Mouse (Mus musculus) B cell, adult (primary cell): ENCODE results near the gene Fhl2. TPM values are rescaled to one million over a fixed set of nuclear protein-coding genes. Genes with fewer than 3 reads are reported as not detected.

Experiments used
- total RNA-seq: library from RNA; stranded (reverse); gene quantifications from 4 replicates; pipeline ENCODE4 v1.2.4, GENCODE M21; 2023; ENCODE audit not compliant: inconsistent age

Fhl2 gene
- 0.66 to 1.1 TPM (median 0.70 TPM) in 3 of 4 replicates, not detected in the other for total RNA-seq

DNA sequence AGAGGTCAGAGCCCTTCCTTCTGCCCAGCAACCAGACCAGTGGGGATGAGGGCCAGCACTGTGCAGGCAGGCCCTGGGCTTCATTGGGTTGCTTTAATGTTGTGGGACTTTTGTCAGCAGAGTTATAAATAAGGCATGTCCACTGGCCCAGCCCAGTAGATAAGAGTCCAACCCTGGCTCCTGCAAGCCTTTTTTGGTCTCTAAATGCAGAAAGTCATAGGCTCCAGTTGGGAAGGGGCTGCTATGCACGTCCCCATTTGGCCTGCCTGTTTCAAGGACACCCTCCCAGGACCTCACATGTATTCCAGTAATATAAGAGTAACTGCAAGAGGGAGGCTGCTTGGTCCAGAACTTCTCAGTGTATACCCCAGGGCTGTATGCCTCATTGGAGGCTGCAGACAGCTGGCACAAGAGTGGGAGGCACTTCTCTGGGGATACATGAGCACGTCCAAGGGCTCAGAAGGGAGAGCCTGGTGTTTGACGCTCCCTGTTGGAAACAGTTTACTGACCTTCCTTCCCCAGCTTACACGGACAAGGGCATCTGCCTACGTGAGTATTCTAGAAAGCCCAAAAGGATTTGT is at the start of gene Fhl2:
Gene Fhl2, minus strand, starts transcription at position 324 of the 581 bp plus-strand sequence.

DNA sequence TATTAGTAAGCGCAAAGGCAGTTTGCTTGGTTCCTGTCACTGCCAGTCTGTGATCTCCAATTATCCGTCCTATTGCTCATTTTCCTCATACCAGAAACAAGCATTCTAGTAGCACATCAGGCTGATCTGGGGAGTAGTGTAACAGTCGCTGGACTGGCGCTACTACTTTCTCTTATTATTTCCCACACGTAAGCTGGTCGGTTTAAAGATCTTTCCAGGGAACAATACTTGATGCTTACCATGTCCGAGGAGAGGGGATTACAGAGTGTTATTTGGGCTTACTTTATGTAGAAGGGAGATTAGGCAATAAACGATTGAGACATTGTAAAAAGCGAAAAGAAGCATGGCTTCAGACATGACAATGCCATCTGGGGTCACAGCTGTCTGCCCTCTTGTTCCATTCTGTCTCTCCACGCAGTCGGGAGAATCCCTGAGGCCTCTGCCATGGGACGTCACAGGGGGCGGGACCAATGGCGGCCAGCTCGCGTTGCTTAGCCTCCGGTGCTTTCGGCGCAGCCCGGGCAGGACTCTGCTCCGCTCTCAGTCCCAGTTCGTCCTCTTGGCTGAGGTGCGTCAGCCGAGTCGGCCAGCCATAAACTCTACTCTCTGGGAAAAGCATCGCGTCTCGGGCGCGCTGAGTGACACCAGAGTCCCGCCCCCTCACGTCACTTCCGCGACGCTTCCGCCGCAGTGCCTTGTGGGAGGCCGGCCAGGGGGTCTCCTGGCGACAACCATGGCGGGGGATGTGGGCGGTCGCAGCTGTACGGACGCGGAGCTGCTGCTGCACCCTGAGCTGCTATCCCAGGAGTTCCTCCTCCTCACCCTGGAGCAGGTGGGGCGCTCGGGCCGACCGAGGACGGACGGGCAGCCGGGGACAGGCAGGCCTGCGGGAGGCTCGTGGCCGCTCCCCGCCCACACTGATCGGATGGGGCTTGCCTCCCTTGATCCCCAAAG is 98.5 kb downstream of the Fhl2 start, which contains the start of the genes Tgfbrap1 and AI597479:
Gene Tgfbrap1, minus strand, starts transcription at position 607 of the 954 bp plus-strand sequence.
Gene AI597479, plus strand, starts transcription at position 680 of the 954 bp plus-strand sequence.

Other genes with a start within 250 kb of the Fhl2 start
- gene Gpr45, start 244.1 kb downstream of the Fhl2 start, total RNA-seq: not detected in 4 replicates
- gene Tgfbrap1, start 98.3 kb downstream of the Fhl2 start, total RNA-seq: 27.2 to 31.2 TPM (median 28.9 TPM) in 4 replicates
- gene AI597479, start 98.3 kb downstream of the Fhl2 start, total RNA-seq: 6.0 to 7.5 TPM (median 7.1 TPM) in 4 replicates
- gene Nck2, start 247.6 kb upstream of the Fhl2 start, total RNA-seq: 13.4 to 15.9 TPM (median 15.4 TPM) in 4 replicates